Mouse (Mus musculus) small intestine, adult 2 months (tissue): ENCODE measurements around the gene Rabl3. TPM values are rescaled to one million over a fixed set of nuclear protein-coding genes. Genes with fewer than 3 reads are reported as not detected.

Source experiments
- H3K27ac ChIP-seq: fragments of 200-500 bp; 2 replicates; pipeline ENCODE4 v1.5.1; 2012; ENCODE audit warnings: low read depth, low read length, control low read depth, inconsistent platforms; ENCODE audit not compliant: insufficient read depth
- H3K27me3 ChIP-seq: fragments of 200-500 bp; 2 replicates; pipeline ENCODE4 v1.6.1; 2012; ENCODE audit warnings: mild to moderate bottlenecking, moderate library complexity, low read length, inconsistent platforms; ENCODE audit not compliant: control insufficient read depth, insufficient read depth
- H3K36me3 ChIP-seq: fragments of 200-500 bp; 2 replicates; pipeline ENCODE4 v1.6.1; 2012; ENCODE audit warnings: mild to moderate bottlenecking, low read length, control low read depth, inconsistent platforms; ENCODE audit not compliant: control insufficient read depth, insufficient read depth
- H3K4me1 ChIP-seq: fragments of 200-500 bp; 2 replicates; pipeline ENCODE4 v1.6.1; 2012; ENCODE audit warnings: low read length, inconsistent platforms, mixed read lengths; ENCODE audit not compliant: control insufficient read depth, insufficient read depth, insufficient read length
- H3K4me3 ChIP-seq: fragments of 200-500 bp; 2 replicates; pipeline ENCODE4 v1.5.1; 2012; ENCODE audit warnings: low read depth, mild to moderate bottlenecking, control low read depth, inconsistent platforms, low read length, moderate library complexity
- CTCF ChIP-seq: fragments of 200-500 bp; IDR thresholded peaks from 2 replicates; pipeline ENCODE4 v1.5.1; 2012; ENCODE audit warnings: low read depth, mild to moderate bottlenecking, control low read depth, inconsistent platforms, low read length, moderate library complexity, mixed read lengths; ENCODE audit not compliant: insufficient replicate concordance, insufficient read length; ENCODE audit errors: extremely low read depth
- POLR2A ChIP-seq: fragments of 200-500 bp; IDR thresholded peaks from 2 replicates; pipeline ENCODE4 v1.6.1; 2012; ENCODE audit warnings: low read depth, mild to moderate bottlenecking, control low read depth, inconsistent platforms, low read length, moderate library complexity
- WGBS: fragments of 180-500 bp; shearing (Covaris S2); methylation state at CpG from one replicate; pipeline ENCODE4 v1.1.7; 2018; 5-methylcytosine and 5-hydroxymethylcytosine counted together
- polyA plus RNA-seq: library from polyadenylated mRNA; depleted of rRNA; stranded (reverse); fragments of >200 nt; gene quantifications from 2 replicates; pipeline ENCODE4 v1.2.3, GENCODE M21; 2012

Gene Rabl3
- polyA plus RNA-seq, 1 experiment, result 1.2 TPM

GRCm38 (mm10) chr16:37597412-37597811 is 57.7 kb downstream of the Rabl3 start:
- TF ChIP-seq POLR2A, result no peak
- TF ChIP-seq CTCF, result no peak
- Histone ChIP-seq H3K36me3 (no peaks in the 10 kb centered on the region), H3K4me3 (no peak overlapping the region), H3K27me3 (no peaks in the 10 kb centered on the region; the same call in 1 of the 2 replicates), H3K4me1 (peaks cover 12% of the 10 kb centered on the region; the same call in 1 of the 2 replicates), H3K27ac (peak overlapping the region; percentile 87)
- 21% methylated on average over 5 of the region's 5 CpGs for WGBS

- Histone ChIP-seq H3K27ac (no peak overlapping the region), H3K4me3 (no peak overlapping the region), H3K4me1 (peaks cover 12% of the 10 kb centered on the region; the same call in 1 of the 2 replicates), H3K27me3 (no peaks in the 10 kb centered on the region; the same call in 1 of the 2 replicates), H3K36me3 (no peaks in the 10 kb centered on the region)
- TF ChIP-seq CTCF (no peak), POLR2A (no peak)
- WGBS, result 33% methylated on average over 7 of the region's 7 CpGs
Observed at GRCm38 (mm10) chr16:37598463-37598862, 58.8 kb downstream of the Rabl3 start.

- Histone ChIP-seq H3K4me1 (peaks cover 12% of the 10 kb centered on the region; the same call in 1 of the 2 replicates), H3K4me3 (no peak overlapping the region), H3K27ac (no peak overlapping the region), H3K36me3 (no peaks in the 10 kb centered on the region), H3K27me3 (no peaks in the 10 kb centered on the region; the same call in 1 of the 2 replicates)
- WGBS, result 51% methylated on average over 3 of the region's 3 CpGs
- TF ChIP-seq CTCF (no peak), POLR2A (no peak)
Observed at GRCm38 (mm10) chr16:37599326-37599725, 59.6 kb downstream of the Rabl3 start.

- TF ChIP-seq CTCF (no peak), POLR2A (no peak)
- H3K4me3 ChIP-seq, result no peak overlapping the region
- no peaks in the 10 kb centered on the region; the same call in 1 of the 2 replicates for H3K27me3 ChIP-seq
- WGBS, result 93% methylated on average over 1 of the region's 1 CpGs
- H3K27ac ChIP-seq, result no peak overlapping the region
- peaks cover 2% of the 10 kb centered on the region; the same call in 1 of the 2 replicates for H3K4me1 ChIP-seq
- no peaks in the 10 kb centered on the region for H3K36me3 ChIP-seq
Observed at GRCm38 (mm10) chr16:37603431-37603830, 63.7 kb downstream of the Rabl3 start.

- Histone ChIP-seq H3K36me3 (no peaks in the 10 kb centered on the region), H3K27ac (no peak overlapping the region), H3K27me3 (no peaks in the 10 kb centered on the region), H3K4me1 (no peaks in the 10 kb centered on the region), H3K4me3 (no peak overlapping the region)
- TF ChIP-seq POLR2A, result no peak
- 76% methylated on average over 6 of the region's 6 CpGs for WGBS
Observed at GRCm38 (mm10) chr16:37604243-37604642, 64.6 kb downstream of the Rabl3 start.

- H3K4me3 ChIP-seq, result no peak overlapping the region
- no peak overlapping the region for H3K27ac ChIP-seq
- TF ChIP-seq POLR2A (no peak), CTCF (no peak)
- no peaks in the 10 kb centered on the region for H3K27me3 ChIP-seq
- no peaks in the 10 kb centered on the region for H3K4me1 ChIP-seq
- 85% methylated on average over 8 of the region's 8 CpGs for WGBS
- no peaks in the 10 kb centered on the region for H3K36me3 ChIP-seq
Observed at GRCm38 (mm10) chr16:37610333-37610732, 70.6 kb downstream of the Rabl3 start.

GRCm38 (mm10) chr16:37611072-37611471 is 71.4 kb downstream of the Rabl3 start:
- 71% methylated on average over 7 of the region's 7 CpGs for WGBS
- TF ChIP-seq POLR2A (no peak), CTCF (no peak)
- H3K36me3 ChIP-seq, result no peaks in the 10 kb centered on the region
- no peak overlapping the region for H3K27ac ChIP-seq
- H3K4me3 ChIP-seq, result no peak overlapping the region
- H3K4me1 ChIP-seq, result no peaks in the 10 kb centered on the region
- no peaks in the 10 kb centered on the region for H3K27me3 ChIP-seq

- no peak for TF ChIP-seq CTCF
- no peak for TF ChIP-seq POLR2A
- Histone ChIP-seq H3K27me3 (no peaks in the 10 kb centered on the region), H3K36me3 (no peaks in the 10 kb centered on the region), H3K4me1 (no peaks in the 10 kb centered on the region), H3K4me3 (no peak overlapping the region), H3K27ac (no peak overlapping the region)
- WGBS, result 92% methylated on average over 5 of the region's 5 CpGs
Observed at GRCm38 (mm10) chr16:37612013-37612412, 72.3 kb downstream of the Rabl3 start.
